Mouse (Mus musculus) common myeloid progenitor, adult 5-6 weeks (primary cell): ENCODE measurements around the gene D13Ertd608e. TPM values are rescaled to one million over a fixed set of nuclear protein-coding genes. Genes with fewer than 3 reads are reported as not detected.
"Not testable (repeated sequence)": the region's sequence is repeated elsewhere in the genome, so short reads cannot be mapped to it uniquely, and the experiment has no call there.

Source experiments
- ATAC-seq: replicated peaks from 2 replicates; pipeline ENCODE4 v1.8.0; 2016; ENCODE audit warnings: low read depth, mild to moderate bottlenecking, moderate TSS enrichment, inconsistent platforms; ENCODE audit not compliant: poor library complexity, severe bottlenecking
- total RNA-seq: library from RNA; stranded (forward); fragments of 200-1000, 187-1606 nt; gene quantifications from 2 replicates; pipeline ENCODE4 v1.2.3, GENCODE M21; 2017

D13Ertd608e gene
- not detected in 2 replicates for total RNA-seq

DNA sequence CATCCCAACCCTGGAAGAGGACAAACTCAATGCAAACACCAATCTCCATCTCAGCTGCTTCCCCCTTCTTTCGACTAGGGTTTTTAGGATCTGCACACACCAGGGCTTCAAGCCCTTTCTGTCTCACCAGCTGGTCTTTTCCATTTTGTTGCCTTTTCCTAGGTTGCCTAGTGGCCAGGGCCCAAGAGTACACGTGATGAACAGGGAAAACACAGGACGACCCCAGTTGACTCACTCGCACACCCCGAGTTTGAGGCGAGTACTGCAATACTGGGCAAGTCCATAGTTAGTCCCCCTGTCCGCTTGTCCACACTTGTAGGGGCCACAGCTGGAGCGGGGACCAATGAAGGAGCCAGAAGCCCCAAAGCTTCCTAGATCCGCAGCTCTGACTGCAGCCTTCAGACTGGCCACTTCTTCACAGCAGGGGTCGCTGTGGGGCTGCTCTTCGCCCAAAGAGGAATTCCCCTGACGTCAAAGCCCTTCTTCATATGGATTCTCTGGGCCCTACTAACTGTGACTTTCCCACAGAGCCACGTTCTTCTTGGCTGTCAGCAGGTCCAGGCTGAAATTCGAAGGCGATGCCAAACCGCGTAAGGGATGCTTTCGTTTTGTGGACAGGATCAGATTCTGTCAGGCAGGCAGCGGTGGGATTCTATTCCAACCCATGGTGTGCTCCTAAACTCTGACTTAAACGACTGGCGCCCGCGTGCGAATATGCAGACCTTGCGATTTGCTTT, at the start of gene D13Ertd608e:
TSS of gene D13Ertd608e (plus strand) at position 687 of the 737 bp plus-strand sequence.
- ATAC-seq = peak; percentile 75

- peak; percentile 57 for ATAC-seq
These were observed 45.7 kb upstream of the D13Ertd608e start for GRCm38 (mm10) chr13:119789851-119790717.

DNA sequence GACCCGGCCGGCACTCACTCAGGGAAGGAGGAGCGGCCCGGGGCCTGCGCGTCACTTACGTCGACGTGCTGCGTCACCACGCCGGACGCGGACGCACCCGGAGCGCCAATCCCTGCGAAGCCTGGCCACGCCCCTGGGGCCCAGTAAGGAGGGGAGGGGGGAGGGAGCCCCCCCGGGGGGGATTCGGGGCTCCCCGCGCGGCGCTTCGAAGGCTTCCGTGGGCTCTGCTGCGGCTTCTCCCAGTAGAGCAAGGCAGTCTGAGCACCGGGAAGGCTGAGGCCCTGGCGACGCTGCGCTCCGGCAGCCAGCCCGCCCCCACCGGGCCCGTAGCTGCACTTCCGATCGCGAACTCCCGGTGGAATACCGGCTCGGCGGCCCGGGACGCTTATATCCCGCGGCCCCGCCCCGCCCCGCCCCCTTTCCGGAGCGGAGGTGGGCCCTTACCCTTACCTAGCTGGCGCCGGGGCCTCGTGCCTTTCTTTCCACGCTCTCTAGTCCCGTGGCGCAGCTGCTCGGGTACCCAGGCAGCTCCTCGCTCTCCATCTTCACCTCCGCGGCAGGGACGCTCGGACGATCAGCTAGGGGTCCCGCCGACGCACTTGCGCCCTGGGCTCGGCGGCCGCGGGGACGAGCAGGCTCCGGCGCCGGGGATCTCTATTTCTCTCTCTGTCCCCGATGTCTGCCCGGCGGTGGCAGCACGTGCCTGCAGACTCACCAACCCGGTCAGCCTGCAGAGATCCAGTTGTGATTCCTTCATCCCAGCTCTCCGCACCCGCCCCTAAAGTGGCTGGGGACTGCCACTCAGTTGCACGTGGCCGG, 44.8 kb upstream of the D13Ertd608e start, which contains the start of gene Zfp131:
TSS of gene Zfp131 (minus strand) at position 129 of the 819 bp plus-strand sequence.
- ATAC-seq = peak; percentile 84

- ATAC-seq = no peak
These were observed 44.1 kb upstream of the D13Ertd608e start for GRCm38 (mm10) chr13:119791580-119792135.

DNA sequence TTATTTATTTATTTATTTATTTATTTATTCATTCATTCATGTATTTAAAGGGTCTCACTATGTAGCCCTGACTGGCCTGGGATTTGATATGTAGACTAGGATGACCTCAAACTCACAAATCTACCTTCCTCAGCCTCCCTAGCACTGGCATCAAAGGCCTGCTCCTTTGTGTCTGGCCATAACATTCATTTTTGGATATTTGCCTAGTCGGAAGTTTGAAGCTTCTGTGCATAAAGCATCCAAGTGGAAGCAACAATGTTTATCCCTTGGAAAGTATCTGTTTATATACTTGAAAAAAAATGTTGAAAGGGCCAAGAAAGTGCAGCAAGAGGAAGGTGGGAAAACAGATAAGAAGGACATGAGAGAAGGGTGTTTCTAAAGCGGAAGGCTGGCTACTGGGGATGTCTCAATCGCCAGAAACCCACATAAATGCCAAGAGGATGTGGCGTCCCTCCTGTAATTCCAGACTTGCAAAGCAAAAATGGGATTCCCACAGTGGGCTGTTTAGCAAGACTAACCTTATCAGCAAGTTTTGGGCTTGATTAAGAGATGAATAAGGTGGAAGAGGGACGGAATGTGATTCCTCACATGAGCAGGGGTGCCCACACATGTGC, 42.9 kb upstream of the D13Ertd608e start:
- ATAC-seq = no peak

- no peak for ATAC-seq
These were observed 38.1 kb upstream of the D13Ertd608e start for GRCm38 (mm10) chr13:119797656-119798055.

GRCm38 (mm10) chr13:119808937-119809336, 26.9 kb upstream of the D13Ertd608e start:
- peak; percentile 80 for ATAC-seq

GRCm38 (mm10) chr13:119810031-119810430, 25.8 kb upstream of the D13Ertd608e start:
- no peak for ATAC-seq

DNA sequence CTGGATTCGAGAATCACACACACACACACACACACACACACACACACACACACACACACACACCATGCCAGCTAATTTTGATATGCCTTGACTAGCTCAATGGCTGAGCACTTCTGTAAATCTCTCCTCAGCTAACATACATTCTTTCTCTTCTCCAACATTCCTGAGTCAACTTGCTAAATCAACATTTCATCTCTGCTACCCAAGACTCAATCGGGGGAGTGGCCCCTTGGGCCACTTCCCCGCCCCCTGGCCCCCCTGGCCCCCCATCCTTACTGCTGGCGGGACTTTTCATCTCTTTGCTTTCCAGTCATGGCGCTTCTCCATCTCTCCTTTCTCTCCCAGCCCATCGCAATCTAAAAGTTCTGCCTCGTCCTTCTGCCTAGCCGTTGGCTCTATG, 19.0 kb upstream of the D13Ertd608e start:
- no peak for ATAC-seq

DNA sequence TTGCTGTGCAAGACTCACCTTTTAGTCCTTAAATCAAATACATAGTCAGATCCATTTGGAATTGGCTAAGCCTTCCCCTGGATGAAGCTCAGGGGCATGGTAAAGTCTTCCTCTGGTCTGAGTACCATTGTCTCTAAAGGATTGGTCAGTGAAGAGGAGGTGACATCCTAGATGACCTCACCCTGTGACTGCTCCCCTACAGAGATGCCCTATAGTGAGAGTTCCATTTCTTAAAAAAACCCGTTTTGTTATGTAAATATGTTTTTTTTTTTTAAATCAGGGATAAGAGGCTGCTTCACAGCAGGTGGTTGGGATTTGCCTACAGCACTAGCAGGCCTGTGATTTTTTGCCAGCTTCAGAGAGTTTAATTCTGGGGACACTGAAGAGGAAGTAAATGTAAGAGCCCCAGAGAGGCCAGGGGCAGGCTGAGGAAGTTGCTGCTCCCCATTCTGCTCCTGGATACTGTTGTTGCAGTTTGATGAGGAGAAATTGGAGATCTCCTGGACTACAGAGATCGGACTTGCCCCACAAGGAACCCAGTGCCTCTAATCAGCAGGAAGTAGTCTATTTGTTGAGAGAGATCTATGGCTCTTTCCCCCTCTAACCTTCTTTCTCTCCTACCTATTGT, 18.1 kb upstream of the D13Ertd608e start:
- 0 out of 2 replicates have a peak, but pooled peaks have one; percentile 42 for ATAC-seq

GRCm38 (mm10) chr13:119830116-119830515, 5.7 kb upstream of the D13Ertd608e start, which contains the start of gene AF067063:
TSS of gene AF067063 (minus strand) at chr13:119830216.
- ATAC-seq = not testable (repeated sequence)

GRCm38 (mm10) chr13:119836324-119836811, 562 bp downstream of the D13Ertd608e start:
- ATAC-seq = peak; percentile 41

GRCm38 (mm10) chr13:119837719-119838337, 2.0 kb downstream of the D13Ertd608e start:
- peak; percentile 61 for ATAC-seq

DNA sequence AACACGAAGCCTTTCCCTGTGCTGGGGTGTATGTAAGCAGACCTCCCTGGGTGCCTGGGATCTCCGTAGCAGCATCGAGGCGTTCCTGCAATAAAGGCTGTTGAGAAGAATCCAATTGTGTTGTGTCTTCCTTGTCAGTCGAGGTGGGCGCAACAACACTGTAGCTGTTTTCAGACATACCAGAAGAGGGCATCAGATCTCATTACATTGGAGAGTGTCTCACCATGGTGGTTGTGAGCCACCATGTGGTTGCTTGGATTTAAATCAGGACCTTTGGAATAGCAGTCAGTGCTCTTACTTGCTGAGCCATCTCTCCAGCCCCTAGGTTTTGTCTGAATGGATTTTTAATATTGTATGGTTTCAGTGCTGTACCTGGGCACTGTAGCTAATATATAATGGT, 4.2 kb downstream of the D13Ertd608e start:
- not testable (repeated sequence) for ATAC-seq

- ATAC-seq = 0 out of 2 replicates have a peak, but pooled peaks have one; percentile 8
These were observed 26.6 kb downstream of the D13Ertd608e start for GRCm38 (mm10) chr13:119862399-119862798.

DNA sequence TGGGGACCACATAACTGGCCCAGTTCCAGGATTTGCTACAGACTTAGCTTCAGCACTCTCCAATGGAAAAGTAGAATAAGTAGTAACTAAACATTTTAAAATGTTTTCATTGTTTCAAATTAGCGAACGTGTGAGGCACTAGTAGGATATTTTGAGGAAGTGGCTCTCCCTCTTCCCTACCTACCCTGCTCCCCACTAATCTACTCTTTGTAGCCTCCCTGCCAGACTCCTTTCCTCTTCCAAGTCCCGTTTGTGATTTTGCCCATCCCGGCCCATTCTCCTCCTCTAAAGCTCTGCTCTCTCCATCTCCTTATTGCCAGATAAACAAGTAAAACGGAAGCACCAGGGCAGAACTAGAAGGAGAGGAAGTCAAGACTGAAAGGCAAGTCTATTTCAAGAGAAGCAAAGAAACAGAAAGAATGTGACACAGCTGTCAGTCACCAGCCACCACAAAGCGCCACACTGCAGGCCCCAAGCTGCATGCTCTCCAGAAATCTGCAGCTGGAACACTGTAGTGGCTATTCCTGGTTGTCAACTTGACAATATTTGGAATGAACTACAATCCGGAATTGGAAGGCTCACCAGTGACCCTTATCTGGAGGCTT, 28.7 kb downstream of the D13Ertd608e start:
- ATAC-seq = peak; percentile 85

GRCm38 (mm10) chr13:119886896-119887295, 51.1 kb downstream of the D13Ertd608e start:
- ATAC-seq = not testable (repeated sequence)

DNA sequence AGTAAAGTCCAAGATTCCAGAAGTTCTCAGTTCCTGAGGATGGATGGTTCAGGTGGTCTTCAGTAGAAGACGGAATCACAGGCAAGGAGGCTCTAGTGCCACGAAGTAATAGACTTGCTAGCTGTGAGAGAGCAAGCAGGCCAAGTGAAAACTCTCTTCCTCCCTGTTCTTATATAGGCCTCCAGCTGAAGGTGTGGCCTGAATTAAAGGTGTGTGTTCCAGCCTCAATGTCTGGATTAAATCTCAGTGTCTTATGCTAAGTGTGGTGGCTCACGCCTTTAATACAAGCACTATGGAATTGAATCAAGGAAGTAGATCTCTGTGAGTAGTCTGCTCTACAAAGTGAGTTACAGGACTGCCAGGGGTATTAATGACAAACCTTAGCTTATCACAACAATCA, 58.9 kb downstream of the D13Ertd608e start, which contains the start of gene Tcstv1:
TSS of gene Tcstv1 (minus strand) at position 101 of the 400 bp plus-strand sequence.
- not testable (repeated sequence) for ATAC-seq
